Mouse (Mus musculus) right cerebral cortex, postnatal 10 days (tissue): ENCODE measurements around the gene Xirp2.
"Not testable (repeated sequence)": the region's sequence is repeated elsewhere in the genome, so short reads cannot be mapped to it uniquely, and the experiment has no call there.

Source experiments
- DNase-seq, 2 experiments: peaks; one replicate each; pipeline ENCODE4 v3.0.0; 2021; ENCODE audit warnings: low spot score in 2 of 2

Xirp2 gene

DNA sequence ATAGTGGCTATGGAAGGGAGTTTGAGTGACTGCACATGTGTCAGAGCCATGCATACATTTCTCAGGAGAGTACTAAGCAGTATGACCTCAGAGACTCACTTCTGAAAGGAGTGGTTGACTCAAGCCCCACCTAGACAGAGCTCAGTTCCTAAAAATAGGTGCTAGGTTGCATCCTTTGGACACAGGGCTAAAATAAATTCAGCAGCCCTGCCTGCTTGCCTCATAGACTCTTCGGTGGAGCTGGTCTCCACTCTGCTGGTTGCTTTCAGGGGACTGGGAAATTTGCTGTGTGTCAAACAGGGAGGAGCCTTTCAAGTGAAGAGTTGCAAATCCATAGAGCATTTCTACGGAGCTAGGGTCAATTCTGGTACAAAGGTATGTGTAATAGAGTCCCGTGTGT is at the start of gene Xirp2:
Gene Xirp2, plus strand, starts transcription at position 223 of the 400 bp plus-strand sequence.
- no peak for DNase-seq

DNA sequence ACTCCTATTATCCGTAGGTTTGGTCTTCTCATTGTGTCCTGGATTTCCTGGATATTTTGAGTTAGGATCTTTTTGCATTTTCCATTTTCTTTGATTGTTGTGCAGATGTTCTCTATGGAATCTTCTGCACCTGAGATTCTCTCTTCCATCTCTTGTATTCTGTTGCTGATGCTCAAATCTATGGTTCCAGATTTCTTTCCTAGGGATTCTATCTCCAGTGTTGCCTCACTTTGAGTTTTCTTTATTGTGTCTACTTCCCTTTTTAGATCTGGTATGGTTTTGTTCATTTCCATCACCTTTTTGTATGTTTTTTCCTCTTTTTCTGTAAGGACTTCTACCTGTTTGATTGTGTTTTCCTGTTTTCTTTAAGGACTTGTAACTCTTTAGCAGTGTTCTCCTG is 32.4 kb upstream of the Xirp2 start, which contains the start of gene Gm21830:
Gene Gm21830, plus strand, starts transcription at position 301 of the 400 bp plus-strand sequence.
- not testable (repeated sequence) for DNase-seq

- no peak for DNase-seq
Observed at GRCm38 (mm10) chr2:67420853-67421252, 24.9 kb upstream of the Xirp2 start.

- DNase-seq = no peak
Observed at GRCm38 (mm10) chr2:67422799-67423198, 23.0 kb upstream of the Xirp2 start.

- DNase-seq = no peak
Observed at GRCm38 (mm10) chr2:67433081-67433480, 12.7 kb upstream of the Xirp2 start, which contains the start of gene Gm26727. Gene Gm26727 (minus strand): TSS chr2:67433181.

DNA sequence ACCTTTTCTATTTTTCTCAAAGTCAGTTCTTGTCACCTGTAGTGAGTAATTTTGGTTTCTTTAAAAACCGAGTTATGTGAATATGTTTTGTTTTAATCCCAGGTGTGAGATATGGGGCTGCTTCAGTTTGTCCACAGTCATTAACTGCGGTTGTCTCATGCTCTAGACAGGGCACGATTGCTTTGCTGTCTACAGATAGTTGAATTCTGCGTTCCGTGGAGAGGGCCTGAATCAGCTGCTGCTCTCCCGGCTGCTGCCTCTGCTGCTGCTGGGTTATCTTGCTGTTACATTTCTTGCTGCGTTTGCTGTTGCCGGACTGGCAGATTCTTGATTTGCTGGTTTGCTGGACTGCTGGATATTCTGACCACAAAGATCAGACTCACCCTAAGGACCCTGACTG is 7.5 kb upstream of the Xirp2 start:
- no peak for DNase-seq

DNA sequence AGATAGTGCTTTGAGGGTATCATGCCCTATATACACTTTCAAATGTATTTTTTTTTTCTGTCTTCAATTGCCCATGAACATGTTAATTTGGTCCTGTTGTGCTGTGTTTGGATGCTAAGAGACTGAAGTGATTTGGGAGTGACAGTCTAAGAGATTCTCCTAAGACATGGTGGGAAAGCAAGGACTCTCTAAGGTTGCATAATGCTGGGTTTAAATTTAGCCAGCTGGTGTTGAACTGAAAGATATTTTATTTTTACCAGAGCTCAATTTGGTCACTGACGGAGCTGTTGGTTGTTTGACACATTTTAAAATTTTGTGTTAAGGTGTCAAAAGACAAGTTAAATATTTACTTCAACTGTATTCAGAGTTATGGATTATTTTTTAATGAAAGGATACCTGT is 970 bp downstream of the Xirp2 start:
- no peak for DNase-seq

GRCm38 (mm10) chr2:67447206-67447605 is 1.4 kb downstream of the Xirp2 start:
- DNase-seq = peak; percentile 53 to 60

- no peak for DNase-seq
Observed at GRCm38 (mm10) chr2:67460857-67461256, 15.1 kb downstream of the Xirp2 start.

DNA sequence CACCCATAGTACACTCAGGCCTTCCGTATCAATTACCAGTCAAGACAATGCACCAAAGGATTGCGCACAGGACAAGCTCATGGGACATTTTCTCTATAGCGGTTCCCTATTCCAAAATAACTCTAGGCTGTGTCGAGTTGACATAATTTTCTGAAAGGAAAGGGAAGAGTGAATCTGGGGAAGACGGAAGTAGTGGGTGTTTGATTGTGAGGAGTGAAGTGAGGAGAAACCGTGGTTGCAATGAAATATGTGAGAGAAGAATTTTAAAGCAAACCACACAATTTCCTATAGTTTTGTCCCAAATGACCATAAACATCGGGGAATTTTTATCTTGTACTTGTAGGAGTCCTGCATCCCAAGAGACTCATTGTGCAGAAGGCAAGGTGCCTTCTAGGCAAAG is 21.2 kb downstream of the Xirp2 start:
- no peak for DNase-seq

DNA sequence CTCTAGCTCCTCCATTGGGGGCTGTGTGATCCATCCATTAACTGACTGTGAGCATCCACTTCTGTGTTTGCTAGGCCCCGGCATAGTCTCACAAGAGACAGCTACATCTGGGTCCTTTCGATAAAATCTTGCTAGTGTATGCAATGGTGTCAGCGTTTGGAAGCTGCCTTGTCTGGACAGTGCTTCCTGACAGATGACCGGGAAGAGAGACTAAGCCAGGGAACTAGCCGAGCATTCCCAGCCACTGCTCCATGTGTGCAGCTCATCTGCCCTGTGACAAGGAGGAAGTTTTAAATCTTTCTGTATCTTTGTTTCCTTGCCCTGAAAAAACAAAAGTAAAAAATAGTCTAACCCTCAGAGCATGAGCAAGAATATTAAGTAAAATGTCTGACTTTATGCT is 24.2 kb downstream of the Xirp2 start:
- DNase-seq = not testable (repeated sequence)

GRCm38 (mm10) chr2:67477753-67478152 is 32.0 kb downstream of the Xirp2 start:
- DNase-seq = peak; percentile 46 to 70

GRCm38 (mm10) chr2:67481051-67481450 is 35.2 kb downstream of the Xirp2 start:
- DNase-seq = no peak

DNA sequence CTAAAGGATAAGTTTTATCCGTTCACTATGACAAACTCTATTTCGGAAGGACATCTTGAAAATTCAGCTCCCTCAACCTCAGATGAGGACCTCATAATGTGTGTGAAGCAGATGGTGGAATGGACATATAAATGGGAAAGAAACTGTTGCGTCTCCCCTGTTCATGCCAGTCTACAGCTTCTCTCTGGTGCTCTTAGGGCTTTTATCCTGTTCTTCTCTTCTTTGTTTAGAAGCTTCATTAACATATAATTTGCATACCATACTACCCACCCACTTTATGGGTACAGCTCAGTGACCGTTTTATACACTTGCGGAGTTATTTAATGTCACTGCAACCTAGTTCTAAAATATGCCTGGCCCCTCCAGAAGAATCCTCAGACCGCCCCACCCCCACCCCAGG is 40.9 kb downstream of the Xirp2 start:
- DNase-seq = no peak

DNA sequence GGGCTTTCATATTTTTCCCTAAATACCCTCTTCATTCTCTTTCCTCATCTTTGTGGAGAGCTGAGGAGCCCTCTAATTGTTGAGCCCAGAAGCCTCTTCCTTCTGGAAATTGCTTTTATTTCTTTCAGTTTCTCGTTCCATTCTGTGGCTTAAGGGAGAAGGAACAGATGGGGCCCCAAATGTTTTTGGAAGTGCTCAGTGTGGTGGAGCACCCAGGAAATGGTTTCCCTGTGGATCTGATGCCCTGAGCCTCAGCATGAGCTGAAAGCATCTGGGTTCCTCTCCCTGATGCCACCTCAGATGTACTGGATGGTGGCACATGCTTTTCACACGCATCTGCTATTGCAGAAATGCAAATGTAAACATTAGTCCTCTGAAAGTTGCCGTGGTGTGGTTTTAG is 41.4 kb downstream of the Xirp2 start:
- DNase-seq = peak; percentile 55 to 77

GRCm38 (mm10) chr2:67488465-67489127 is 42.8 kb downstream of the Xirp2 start:
- no peak for DNase-seq

- no peak for DNase-seq
Observed at GRCm38 (mm10) chr2:67489128-67489492, 43.3 kb downstream of the Xirp2 start.

GRCm38 (mm10) chr2:67505457-67505856 is 59.7 kb downstream of the Xirp2 start:
- no peak for DNase-seq

DNA sequence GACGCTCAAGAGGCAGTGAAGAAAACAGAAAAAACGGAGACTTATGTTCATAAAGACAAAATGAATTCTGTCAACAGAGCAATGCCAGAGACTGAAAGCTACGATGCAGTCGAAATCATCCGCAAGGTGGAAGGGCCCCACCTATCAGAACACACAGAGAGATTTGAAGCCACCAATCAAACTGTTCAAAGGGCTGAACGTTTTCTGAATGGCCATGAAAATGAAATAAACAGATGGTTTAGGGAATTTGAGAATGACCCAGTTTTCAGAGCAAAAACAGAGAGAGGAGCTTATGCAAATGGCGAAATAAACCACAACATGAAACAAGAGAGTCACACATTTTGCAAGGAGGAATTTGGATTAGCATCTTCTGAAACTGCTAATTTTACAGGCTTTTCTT is 70.6 kb downstream of the Xirp2 start:
- peak in 1 of 2 experiments; percentile 41 for DNase-seq

DNA sequence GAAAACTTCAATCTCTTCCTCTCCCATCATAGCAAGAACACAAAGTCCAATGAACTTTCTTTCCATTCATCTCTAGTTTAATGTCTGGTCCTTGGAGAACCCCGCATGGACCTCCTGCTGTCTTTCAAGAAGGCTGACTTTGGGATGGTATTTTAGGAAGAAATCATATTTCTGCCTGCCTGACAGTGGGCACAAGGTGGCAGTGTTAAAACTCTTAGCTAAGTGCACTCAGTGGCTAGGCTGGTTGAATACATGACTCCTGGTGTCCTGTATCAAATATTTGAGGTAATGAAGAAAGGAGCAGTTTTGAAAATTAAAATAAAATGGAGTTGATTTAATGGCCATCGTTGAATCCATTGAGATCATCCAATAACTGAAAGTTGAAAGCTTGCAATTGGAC is 89.5 kb downstream of the Xirp2 start:
- DNase-seq = no peak

GRCm38 (mm10) chr2:67539426-67539825 is 93.6 kb downstream of the Xirp2 start:
- peak in 1 of 2 experiments; percentile 25 for DNase-seq

- DNase-seq = no peak
Observed at GRCm38 (mm10) chr2:67541957-67542696, 96.3 kb downstream of the Xirp2 start.

DNA sequence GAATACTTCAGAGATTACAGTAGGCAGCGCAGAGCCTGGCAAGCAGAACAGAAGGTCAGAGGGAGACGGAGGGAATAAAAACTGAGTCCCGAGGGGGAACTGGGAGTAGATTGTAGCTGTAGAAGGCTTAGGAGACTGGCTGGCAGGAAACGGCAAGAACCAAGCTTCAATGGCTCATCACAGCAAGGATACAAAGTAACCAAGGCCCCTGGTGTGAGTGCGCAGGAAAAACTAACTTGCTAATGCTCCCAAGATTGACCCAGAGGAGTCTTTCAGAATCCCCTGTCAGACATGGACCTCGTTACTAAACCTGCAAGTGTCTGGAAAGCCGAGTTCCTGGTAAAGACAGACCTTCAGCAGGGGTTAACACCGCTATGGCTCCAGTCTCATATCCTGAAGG is 98.6 kb downstream of the Xirp2 start:
- DNase-seq = no peak
